Mouse (Mus musculus): Measurements from ENCODE around the gene Alk. TPM values are rescaled to one million over a fixed set of nuclear protein-coding genes. Genes with fewer than 3 reads are reported as not detected.

Gene Alk
- polyA plus RNA-seq, 1 experiment from 2014 or later = 0.39 TPM

DNA sequence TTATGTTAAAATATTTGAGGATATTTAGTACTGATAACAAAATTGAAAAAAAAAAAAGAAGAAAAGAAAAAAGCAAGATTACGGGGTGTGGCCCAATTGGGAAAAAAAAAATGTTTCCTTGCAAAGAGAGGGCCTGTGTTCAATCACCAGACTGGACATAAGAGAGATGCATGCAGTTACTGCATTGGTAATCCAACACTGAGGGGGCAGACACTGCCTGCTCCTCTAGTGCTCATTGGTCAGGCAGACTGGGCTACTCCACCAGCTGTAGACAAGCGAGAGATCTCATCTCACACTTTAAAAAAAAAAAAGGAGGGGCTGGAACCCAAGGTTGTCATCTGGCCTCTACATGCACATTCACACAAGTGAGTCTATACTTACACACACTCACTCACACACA lies 199.6 kb downstream of the Alk start:
- Histone ChIP-seq H3K4me2 (no peak overlapping the region), H3K4me1 (ENCODE audit: control insufficient read depth, insufficient read depth, low read length) (no peaks in the 10 kb centered on the region), H3K9me3 (replicated peaks; ENCODE audit: control insufficient read depth, low read length) (no peaks in the 10 kb centered on the region), H3K4me3 (ENCODE audit: low read depth, low read length) (no peak overlapping the region), H3K36me3 (ENCODE audit: control insufficient read depth, insufficient read depth, low read length) (no peaks in the 10 kb centered on the region), H3K27me3 (ENCODE audit: control insufficient read depth, insufficient read depth, low read length) (no peaks in the 10 kb centered on the region), H3K9ac (ENCODE audit: low read depth, low read length) (no peak overlapping the region), H3K27ac (ENCODE audit: low read depth, low read length) (no peak overlapping the region)
- WGBS (ENCODE audit: insufficient replicate concordance) = 51% methylated on average over 2 of the region's 2 CpGs
- no peak for ATAC-seq (replicated peaks; ENCODE audit: insufficient number of reproducible peaks, low FRiP score, low TSS enrichment)

DNA sequence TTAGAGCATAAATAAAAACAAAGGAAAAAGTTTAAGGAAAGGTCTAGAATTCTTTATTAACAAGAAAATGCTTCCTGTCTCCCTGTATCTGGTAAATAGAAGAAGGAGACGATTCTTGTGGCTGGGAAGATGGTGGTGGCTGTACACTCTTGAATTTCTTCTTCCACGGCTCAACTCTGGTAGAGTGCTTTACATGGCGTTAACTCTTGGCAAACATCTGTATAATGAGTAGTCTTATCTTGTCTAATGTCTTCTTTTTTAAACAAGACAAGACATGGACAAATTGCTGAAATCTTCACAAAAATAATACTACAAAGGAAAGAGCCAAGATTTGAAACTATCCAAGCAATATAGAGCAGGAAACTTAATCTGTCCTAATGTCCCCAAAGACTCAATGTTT lies 202.6 kb downstream of the Alk start:
- no peak overlapping the region for H3K4me3 ChIP-seq (ENCODE audit: low read depth, low read length)
- H3K9ac ChIP-seq (ENCODE audit: low read depth, low read length) = no peak overlapping the region
- no peaks in the 10 kb centered on the region for H3K9me3 ChIP-seq (replicated peaks; ENCODE audit: control insufficient read depth, low read length)
- H3K27me3 ChIP-seq (ENCODE audit: control insufficient read depth, insufficient read depth, low read length) = no peaks in the 10 kb centered on the region
- 66% methylated on average over 3 of the region's 3 CpGs for WGBS (ENCODE audit: insufficient replicate concordance)
- no peaks in the 10 kb centered on the region for H3K36me3 ChIP-seq (ENCODE audit: control insufficient read depth, insufficient read depth, low read length)
- ATAC-seq (replicated peaks; ENCODE audit: insufficient number of reproducible peaks, low FRiP score, low TSS enrichment) = no peak
- H3K4me2 ChIP-seq = no peak overlapping the region
- H3K27ac ChIP-seq (ENCODE audit: low read depth, low read length) = no peak overlapping the region
- H3K4me1 ChIP-seq (ENCODE audit: control insufficient read depth, insufficient read depth, low read length) = no peaks in the 10 kb centered on the region

DNA sequence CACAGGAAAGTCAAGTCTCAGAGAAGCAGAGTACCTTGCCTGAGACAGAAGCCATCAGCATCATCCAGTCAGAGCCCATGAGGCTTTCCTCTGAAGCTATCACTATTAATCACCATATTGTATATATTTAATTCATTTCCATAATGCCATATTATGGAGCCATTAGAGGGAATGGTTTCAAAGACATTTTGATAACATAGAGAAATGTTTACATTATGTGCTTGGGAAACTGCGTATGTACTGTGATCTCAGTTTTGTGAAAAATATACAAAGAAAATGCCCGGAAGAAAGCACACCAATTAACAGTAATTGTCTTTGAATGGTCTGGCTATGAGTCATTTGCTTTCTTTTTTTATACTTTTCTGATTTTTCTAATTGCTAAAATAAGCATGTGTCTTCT lies 203.1 kb downstream of the Alk start:
- no peak overlapping the region for H3K27ac ChIP-seq (ENCODE audit: low read depth, low read length)
- no peaks in the 10 kb centered on the region for H3K36me3 ChIP-seq (ENCODE audit: control insufficient read depth, insufficient read depth, low read length)
- no peaks in the 10 kb centered on the region for H3K9me3 ChIP-seq (replicated peaks; ENCODE audit: control insufficient read depth, low read length)
- H3K4me3 ChIP-seq (ENCODE audit: low read depth, low read length) = no peak overlapping the region
- H3K27me3 ChIP-seq (ENCODE audit: control insufficient read depth, insufficient read depth, low read length) = no peaks in the 10 kb centered on the region
- H3K4me1 ChIP-seq (ENCODE audit: control insufficient read depth, insufficient read depth, low read length) = no peaks in the 10 kb centered on the region
- ATAC-seq (replicated peaks; ENCODE audit: insufficient number of reproducible peaks, low FRiP score, low TSS enrichment) = no peak
- H3K4me2 ChIP-seq = no peak overlapping the region
- WGBS (ENCODE audit: insufficient replicate concordance) = 76% methylated on average over 2 of the region's 2 CpGs
- H3K9ac ChIP-seq (ENCODE audit: low read depth, low read length) = no peak overlapping the region

DNA sequence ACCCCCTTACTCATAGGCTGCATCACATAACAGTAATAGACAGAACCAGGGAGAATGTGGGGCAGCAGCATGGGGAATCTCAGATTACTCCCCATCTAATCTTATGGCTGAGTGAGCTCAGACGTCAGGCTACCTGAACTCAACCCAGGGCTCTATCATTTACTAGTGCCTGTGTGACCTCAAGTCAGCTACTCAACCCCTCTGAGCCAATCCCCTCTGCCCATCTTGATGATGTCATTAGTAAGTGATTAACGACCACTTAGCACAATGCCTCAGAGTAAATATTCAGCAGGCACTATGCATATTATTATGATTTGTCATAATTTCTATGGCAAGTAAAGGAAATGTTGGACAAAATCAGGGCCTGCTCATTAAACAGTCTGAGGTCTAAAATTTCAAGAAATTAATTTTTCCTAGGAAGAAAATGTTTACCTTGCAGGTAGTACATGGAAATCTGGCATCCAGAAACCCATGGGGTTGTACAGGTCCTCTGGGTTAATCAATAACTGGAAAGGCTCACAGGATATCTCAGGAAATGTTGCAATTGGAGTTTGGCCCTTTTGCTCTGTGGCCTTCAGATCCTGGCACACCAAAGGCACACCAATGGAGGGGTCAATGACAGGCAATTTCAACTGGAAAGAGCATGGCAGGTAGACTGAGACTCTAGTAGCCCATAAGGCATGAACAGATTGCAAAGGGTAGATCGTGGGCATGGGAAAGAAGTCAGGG lies 204.9 kb downstream of the Alk start:
- H3K4me2 ChIP-seq = no peak overlapping the region
- H3K4me3 ChIP-seq (ENCODE audit: low read depth, low read length) = no peak overlapping the region
- no peaks in the 10 kb centered on the region for H3K9me3 ChIP-seq (replicated peaks; ENCODE audit: control insufficient read depth, low read length)
- no peaks in the 10 kb centered on the region for H3K27me3 ChIP-seq (ENCODE audit: control insufficient read depth, insufficient read depth, low read length)
- no peak overlapping the region for H3K9ac ChIP-seq (ENCODE audit: low read depth, low read length)
- no peak overlapping the region for H3K27ac ChIP-seq (ENCODE audit: low read depth, low read length)
- H3K36me3 ChIP-seq (ENCODE audit: control insufficient read depth, insufficient read depth, low read length) = no peaks in the 10 kb centered on the region
- ATAC-seq (replicated peaks; ENCODE audit: insufficient number of reproducible peaks, low FRiP score, low TSS enrichment) = no peak
- WGBS (ENCODE audit: insufficient replicate concordance) = 64% methylated on average over 3 of the region's 3 CpGs
- H3K4me1 ChIP-seq (ENCODE audit: control insufficient read depth, insufficient read depth, low read length) = no peaks in the 10 kb centered on the region

DNA sequence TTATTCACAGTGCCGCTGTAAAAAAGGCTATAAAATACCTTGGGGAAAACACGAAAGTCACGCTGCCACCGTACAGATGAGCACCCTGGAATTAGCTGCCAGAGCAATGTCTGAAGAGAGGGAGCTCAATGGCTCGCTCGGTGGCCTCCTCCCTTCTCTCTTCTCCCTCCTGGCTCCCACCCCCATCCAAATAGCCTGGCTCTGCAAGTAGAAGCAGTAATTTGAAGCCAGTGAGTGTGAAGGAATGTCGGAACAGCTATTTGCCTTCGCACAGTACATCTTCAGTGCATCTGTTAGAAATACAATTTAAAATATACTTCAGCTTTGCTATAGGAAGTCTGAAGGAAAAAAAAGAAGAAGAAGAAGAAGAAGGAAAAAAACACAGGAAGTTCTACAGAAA lies 208.5 kb downstream of the Alk start:
- no peak overlapping the region for H3K4me2 ChIP-seq
- no peaks in the 10 kb centered on the region for H3K27me3 ChIP-seq (ENCODE audit: control insufficient read depth, insufficient read depth, low read length)
- no peaks in the 10 kb centered on the region for H3K9me3 ChIP-seq (replicated peaks; ENCODE audit: control insufficient read depth, low read length)
- H3K36me3 ChIP-seq (ENCODE audit: control insufficient read depth, insufficient read depth, low read length) = no peaks in the 10 kb centered on the region
- no peak overlapping the region for H3K27ac ChIP-seq (ENCODE audit: low read depth, low read length)
- H3K9ac ChIP-seq (ENCODE audit: low read depth, low read length) = no peak overlapping the region
- ATAC-seq (replicated peaks; ENCODE audit: insufficient number of reproducible peaks, low FRiP score, low TSS enrichment) = no peak
- H3K4me3 ChIP-seq (ENCODE audit: low read depth, low read length) = no peak overlapping the region
- WGBS (ENCODE audit: insufficient replicate concordance) = 58% methylated on average over 8 of the region's 8 CpGs
- no peaks in the 10 kb centered on the region for H3K4me1 ChIP-seq (ENCODE audit: control insufficient read depth, insufficient read depth, low read length)

DNA sequence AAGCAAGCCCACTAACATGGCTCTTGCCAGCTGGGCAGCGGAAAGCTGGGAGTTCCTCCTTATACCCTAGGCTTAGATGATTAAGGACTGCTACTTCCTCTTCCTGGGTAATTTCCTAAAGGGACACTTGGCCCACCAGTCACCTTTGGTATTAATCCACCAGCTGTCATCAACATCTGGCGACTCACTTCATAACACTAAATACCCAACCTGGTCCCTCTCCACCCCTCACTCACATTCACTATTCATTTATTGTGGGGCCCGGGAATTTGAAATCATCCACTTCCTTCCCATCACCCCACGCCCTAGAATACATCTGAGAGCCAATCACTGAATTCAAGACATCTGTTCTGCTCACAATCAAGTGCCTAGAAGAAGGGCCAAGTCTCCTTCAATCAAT lies 235.4 kb downstream of the Alk start:
- Histone ChIP-seq H3K4me3 (ENCODE audit: low read depth, low read length) (no peak overlapping the region), H3K9me3 (replicated peaks; ENCODE audit: control insufficient read depth, low read length) (no peaks in the 10 kb centered on the region), H3K4me1 (ENCODE audit: control insufficient read depth, insufficient read depth, low read length) (no peaks in the 10 kb centered on the region), H3K36me3 (ENCODE audit: control insufficient read depth, insufficient read depth, low read length) (no peaks in the 10 kb centered on the region), H3K27me3 (ENCODE audit: control insufficient read depth, insufficient read depth, low read length) (no peaks in the 10 kb centered on the region), H3K27ac (ENCODE audit: low read depth, low read length) (no peak overlapping the region), H3K9ac (ENCODE audit: low read depth, low read length) (no peak overlapping the region), H3K4me2 (no peak overlapping the region)
- ATAC-seq (replicated peaks; ENCODE audit: insufficient number of reproducible peaks, low FRiP score, low TSS enrichment) = no peak
- 85% methylated on average over 4 of the region's 4 CpGs for WGBS (ENCODE audit: insufficient replicate concordance)

DNA sequence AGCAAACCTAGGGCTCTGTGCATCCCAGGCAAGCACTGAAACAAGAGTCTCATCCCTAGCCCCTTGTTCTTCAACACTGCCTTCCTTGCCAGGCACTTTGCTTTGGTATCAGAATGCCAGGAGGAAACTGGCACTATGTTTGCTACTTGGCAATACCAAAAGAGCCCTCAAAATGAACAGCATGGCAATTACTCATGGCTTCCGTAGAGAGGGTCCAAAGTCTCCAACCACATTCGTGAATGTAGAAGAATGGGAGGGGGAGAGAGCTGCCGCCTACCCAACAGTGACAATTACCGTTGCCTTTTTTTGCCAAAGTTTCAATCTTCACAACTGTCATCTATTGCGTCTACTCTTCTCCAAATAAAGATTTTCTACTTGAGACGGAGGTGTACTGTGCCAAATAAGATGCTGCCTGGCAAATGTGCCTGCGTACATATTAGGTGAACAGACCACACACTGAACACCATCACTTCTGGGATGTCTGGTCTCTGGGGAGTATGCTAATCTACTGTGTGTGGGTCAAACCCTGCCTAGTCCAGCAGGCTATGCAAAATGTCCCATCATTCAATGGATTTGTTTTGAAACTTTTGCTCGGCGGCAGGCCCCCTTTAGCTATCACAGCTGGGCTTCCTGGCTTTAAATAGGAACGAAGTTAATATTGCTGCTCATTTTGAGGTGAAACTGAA lies 241.5 kb downstream of the Alk start:
- Histone ChIP-seq H3K9ac (ENCODE audit: low read depth, low read length) (no peak overlapping the region), H3K9me3 (replicated peaks; ENCODE audit: control insufficient read depth, low read length) (no peaks in the 10 kb centered on the region), H3K27me3 (ENCODE audit: control insufficient read depth, insufficient read depth, low read length) (no peaks in the 10 kb centered on the region), H3K36me3 (ENCODE audit: control insufficient read depth, insufficient read depth, low read length) (no peaks in the 10 kb centered on the region), H3K27ac (ENCODE audit: low read depth, low read length) (no peak overlapping the region), H3K4me3 (ENCODE audit: low read depth, low read length) (no peak overlapping the region), H3K4me2 (no peak overlapping the region), H3K4me1 (ENCODE audit: control insufficient read depth, insufficient read depth, low read length) (no peaks in the 10 kb centered on the region)
- WGBS (ENCODE audit: insufficient replicate concordance) = 86% methylated on average over 10 of the region's 10 CpGs
- ATAC-seq (replicated peaks; ENCODE audit: insufficient number of reproducible peaks, low FRiP score, low TSS enrichment) = no peak

DNA sequence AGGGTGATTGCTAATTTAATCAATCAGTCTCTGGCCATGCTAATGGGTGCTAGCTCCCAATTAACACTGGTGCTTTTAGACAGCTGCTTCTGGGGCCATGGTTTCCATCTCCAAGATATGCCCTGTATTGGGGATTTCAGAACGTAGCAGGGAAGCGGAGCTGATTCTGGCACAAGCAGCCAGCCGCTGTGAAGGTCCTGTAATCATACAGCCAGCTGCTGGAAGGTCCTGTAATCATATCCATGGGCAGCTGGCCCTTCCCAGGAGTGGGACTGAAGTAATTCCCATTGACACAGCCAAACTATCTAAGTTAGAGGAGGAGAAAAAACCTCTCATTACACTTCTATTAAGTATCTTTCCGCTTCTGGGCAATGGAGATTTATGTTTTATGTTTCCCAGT lies 242.5 kb downstream of the Alk start:
- no peaks in the 10 kb centered on the region for H3K36me3 ChIP-seq (ENCODE audit: control insufficient read depth, insufficient read depth, low read length)
- 79% methylated on average over 4 of the region's 4 CpGs for WGBS (ENCODE audit: insufficient replicate concordance)
- H3K9ac ChIP-seq (ENCODE audit: low read depth, low read length) = no peak overlapping the region
- H3K27me3 ChIP-seq (ENCODE audit: control insufficient read depth, insufficient read depth, low read length) = no peaks in the 10 kb centered on the region
- H3K27ac ChIP-seq (ENCODE audit: low read depth, low read length) = no peak overlapping the region
- no peak overlapping the region for H3K4me2 ChIP-seq
- H3K4me3 ChIP-seq (ENCODE audit: low read depth, low read length) = no peak overlapping the region
- H3K9me3 ChIP-seq (replicated peaks; ENCODE audit: control insufficient read depth, low read length) = no peaks in the 10 kb centered on the region
- ATAC-seq (replicated peaks; ENCODE audit: insufficient number of reproducible peaks, low FRiP score, low TSS enrichment) = no peak
- H3K4me1 ChIP-seq (ENCODE audit: control insufficient read depth, insufficient read depth, low read length) = no peaks in the 10 kb centered on the region

DNA sequence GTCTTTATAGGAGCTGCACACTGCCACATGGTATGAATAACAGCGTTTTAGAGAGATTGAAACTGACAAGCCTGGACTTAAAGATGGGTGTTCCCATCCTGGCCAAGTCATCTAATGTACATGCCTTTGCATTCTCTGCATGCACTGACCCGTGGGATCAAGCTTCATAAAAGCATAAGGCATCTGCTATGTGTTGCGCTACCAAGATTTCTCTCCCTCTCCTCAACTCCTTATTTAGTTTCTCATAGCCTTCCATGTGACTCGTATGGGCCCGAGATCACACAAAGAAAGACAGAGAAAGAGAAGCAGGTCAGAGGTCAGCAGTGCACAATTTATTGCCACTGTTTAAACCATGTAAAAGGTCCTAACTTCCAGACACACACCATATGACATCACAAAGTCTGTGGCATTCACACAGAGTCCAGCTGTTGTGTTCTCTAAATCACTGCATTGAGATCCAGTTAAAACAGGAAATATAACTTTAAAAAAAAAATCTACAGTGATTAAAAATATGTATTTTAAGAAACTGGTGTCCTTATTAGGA lies 247.6 kb downstream of the Alk start:
- no peak overlapping the region for H3K9ac ChIP-seq (ENCODE audit: low read depth, low read length)
- H3K36me3 ChIP-seq (ENCODE audit: control insufficient read depth, insufficient read depth, low read length) = no peaks in the 10 kb centered on the region
- WGBS (ENCODE audit: insufficient replicate concordance) = 79% methylated on average over 5 of the region's 5 CpGs
- H3K27ac ChIP-seq (ENCODE audit: low read depth, low read length) = no peak overlapping the region
- ATAC-seq (replicated peaks; ENCODE audit: insufficient number of reproducible peaks, low FRiP score, low TSS enrichment) = no peak
- H3K27me3 ChIP-seq (ENCODE audit: control insufficient read depth, insufficient read depth, low read length) = no peaks in the 10 kb centered on the region
- no peak overlapping the region for H3K4me2 ChIP-seq
- H3K9me3 ChIP-seq (replicated peaks; ENCODE audit: control insufficient read depth, low read length) = no peaks in the 10 kb centered on the region
- no peak overlapping the region for H3K4me3 ChIP-seq (ENCODE audit: low read depth, low read length)
- no peaks in the 10 kb centered on the region for H3K4me1 ChIP-seq (ENCODE audit: control insufficient read depth, insufficient read depth, low read length)

Data from heart, embryonic 11.5 days (tissue).